Mouse (Mus musculus): Measurements from ENCODE around the gene Zdhhc18. TPM values are rescaled to one million over a fixed set of nuclear protein-coding genes. Genes with fewer than 3 reads are reported as not detected.

Zdhhc18 gene
- total RNA-seq, 2 experiments from 2014 or later, result 18.2 to 26.4 TPM

DNA sequence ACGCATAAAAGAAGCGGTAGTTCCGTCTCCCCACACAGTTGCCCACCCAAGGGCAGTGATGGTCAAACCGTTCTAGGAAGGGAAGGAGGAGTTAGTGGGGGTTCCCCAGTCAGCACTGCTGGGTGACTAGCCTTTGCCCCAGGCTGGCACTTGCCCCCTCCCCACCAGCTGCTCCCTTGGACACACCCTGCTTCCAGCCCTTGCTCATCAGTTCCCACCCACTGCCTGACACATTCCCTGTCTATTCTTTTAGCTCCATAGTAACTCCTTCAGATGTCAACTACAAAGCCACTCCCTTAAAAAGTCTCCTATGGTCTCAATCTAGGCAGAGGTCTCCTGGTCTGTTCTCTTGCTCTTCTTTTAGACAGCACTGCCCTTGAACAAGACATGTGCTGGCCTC, 36.1 kb downstream of the Zdhhc18 start:
- DNase-seq, result no peak
- intact Hi-C loops (cut with DNase I; ENCODE audit: low total_unique reads), result no loop called here

DNA sequence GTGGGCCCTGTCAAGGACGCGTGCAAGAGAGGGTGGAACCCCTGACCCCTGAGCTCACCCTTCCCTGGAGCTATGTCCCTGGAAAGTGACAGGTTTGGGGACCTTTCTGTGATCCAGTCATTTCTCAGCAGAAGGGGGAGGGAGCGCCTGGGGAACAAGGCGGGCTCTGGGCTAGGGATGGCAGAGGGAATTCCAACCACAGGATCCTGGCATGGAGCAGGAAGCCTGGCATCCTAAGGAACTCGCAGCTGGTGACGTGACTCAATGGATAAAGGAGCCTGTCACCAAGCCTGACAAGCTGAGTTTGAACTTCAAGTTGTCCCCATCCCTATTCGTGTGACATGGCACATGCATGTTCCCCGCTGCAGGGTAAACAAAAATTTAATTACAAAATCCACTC, 36.9 kb downstream of the Zdhhc18 start:
- intact Hi-C loops (cut with DNase I; ENCODE audit: low total_unique reads), result no loop called here
- no peak for DNase-seq

DNA sequence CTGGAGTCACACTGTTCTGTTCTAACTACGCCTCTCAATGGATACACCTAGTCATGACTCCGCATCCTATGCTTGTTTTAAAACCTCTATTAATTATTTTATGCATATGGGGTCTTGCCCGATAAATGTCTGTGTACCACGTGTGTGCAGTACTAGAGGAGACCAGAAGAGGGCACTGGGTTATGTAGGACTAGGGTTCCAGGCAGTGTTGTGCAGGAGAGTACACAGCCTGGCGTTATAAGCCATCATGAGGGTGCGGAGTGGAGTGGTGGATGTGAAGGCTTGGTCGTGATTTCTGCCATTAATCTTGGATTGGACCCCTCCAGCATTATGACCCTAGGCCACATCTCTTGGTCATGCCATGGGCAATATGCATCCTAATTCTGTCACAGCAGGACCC, 37.5 kb downstream of the Zdhhc18 start:
- DNase-seq, result no peak
- intact Hi-C loops (cut with DNase I; ENCODE audit: low total_unique reads), result no loop called here

DNA sequence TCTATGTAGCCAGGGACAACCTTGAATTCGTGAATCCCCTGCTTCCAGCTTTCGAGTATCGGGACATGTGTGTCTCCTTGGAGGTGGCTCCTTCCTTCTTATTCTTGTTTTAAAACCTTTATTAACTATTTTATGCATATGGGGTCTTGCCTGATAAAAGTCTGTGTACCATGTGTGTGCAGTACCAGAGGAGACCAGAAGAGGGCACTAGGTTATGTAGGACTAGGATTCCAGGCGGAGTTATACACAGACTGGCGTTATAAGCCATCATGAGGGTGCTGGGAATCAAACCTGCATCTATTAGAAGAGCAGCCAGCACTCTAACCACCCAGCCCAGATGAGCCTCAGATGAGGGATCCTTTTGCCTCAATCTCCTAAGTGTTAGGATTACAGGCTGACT, 38.1 kb downstream of the Zdhhc18 start:
- no peak for DNase-seq
- intact Hi-C loops (cut with DNase I; ENCODE audit: low total_unique reads), result no loop called here

- intact Hi-C loops (cut with DNase I; ENCODE audit: low total_unique reads), result no loop called here
These were observed 40.2 kb downstream of the Zdhhc18 start for GRCm38 (mm10) chr4:133609719-133610118.

DNA sequence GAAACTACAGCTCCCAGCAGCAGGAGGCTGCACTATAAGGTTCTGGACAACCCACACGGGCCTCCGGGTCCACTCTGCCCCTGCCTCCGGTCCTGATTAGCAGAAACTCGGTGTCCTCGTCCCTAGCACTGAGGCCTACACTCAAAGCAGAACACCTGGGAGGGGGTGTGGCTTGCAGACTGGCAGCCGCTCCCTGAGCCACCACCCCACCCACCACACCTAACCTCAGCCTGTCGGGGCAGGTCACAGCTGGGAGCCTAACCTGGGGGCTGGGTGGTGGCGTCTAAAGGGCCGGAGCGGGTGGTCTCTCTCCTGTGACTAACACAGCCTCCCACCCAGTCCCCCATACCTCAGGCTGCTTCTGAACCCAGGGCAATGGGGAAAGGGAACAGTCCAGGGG, 42.7 kb downstream of the Zdhhc18 start:
- intact Hi-C loops (cut with DNase I; ENCODE audit: low total_unique reads), result no loop called here
- no peak for DNase-seq

More at GRCm38 (mm10) chr4:133609719-133610118, 40.2 kb downstream of the Zdhhc18 start:
- DNase-seq, result peak; percentile 84

- intact Hi-C loops (cut with DNase I; ENCODE audit: low total_unique reads), result no loop called here
- no peak for DNase-seq
These were observed 44.6 kb downstream of the Zdhhc18 start for GRCm38 (mm10) chr4:133605330-133605729.

- no peak for DNase-seq
- intact Hi-C loops (cut with DNase I; ENCODE audit: low total_unique reads), result no loop called here
These were observed 45.1 kb downstream of the Zdhhc18 start for GRCm38 (mm10) chr4:133604856-133605255.

DNA sequence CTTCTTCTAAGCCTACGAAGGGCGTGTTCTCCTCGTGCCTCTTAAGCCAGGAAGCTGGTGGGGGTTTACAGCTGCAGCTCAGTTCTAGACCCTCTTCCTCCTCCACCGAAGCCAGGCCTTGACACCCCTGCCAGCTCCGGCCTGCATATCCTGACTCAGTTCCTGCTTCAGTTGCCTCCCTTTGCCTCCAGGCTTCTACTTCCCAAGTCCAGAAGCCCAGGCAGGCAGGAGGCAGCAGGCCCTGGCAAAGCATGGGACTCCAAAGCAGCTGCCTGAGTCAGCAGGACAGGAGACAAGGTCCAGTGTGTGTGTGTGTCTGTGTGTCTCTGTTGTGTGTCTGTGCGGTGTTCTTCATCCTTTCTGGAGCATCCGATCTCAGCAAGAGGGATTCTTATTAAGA, 45.8 kb downstream of the Zdhhc18 start:
- DNase-seq, result no peak
- intact Hi-C loops (cut with DNase I; ENCODE audit: low total_unique reads), result no loop called here

- intact Hi-C loops (cut with DNase I; ENCODE audit: low total_unique reads), result no loop called here
- DNase-seq, result no peak
These were observed 46.9 kb downstream of the Zdhhc18 start for GRCm38 (mm10) chr4:133603056-133603455.

GRCm38 (mm10) chr4:133601721-133602218, 48.2 kb downstream of the Zdhhc18 start, which contains the start of gene Sfn:
Gene Sfn, minus strand, starts transcription at chr4:133602168.
- intact Hi-C loops (cut with DNase I; ENCODE audit: low total_unique reads), result no loop called here
- DNase-seq, result peak; percentile 54

DNA sequence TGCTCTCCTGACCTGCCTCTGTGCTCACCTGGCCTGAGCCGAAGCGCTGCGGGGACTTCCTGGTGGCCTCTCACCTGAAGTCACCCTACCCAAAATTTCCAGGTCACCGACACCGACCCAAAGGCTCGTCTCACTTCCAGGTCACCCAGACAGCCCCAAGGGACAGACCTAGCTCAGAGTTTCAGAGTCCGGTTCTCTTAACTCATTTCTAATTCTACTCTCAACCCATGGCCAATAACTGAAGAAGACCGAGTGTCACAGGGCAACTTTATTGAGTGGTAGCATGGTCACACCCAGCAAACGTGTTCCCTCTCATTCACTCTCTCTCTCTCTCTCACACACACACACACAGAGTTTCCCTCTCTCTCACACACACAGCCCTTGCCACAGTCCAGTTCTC, 49.6 kb downstream of the Zdhhc18 start:
- intact Hi-C loops (cut with DNase I; ENCODE audit: low total_unique reads), result no loop called here
- DNase-seq, result no peak

DNA sequence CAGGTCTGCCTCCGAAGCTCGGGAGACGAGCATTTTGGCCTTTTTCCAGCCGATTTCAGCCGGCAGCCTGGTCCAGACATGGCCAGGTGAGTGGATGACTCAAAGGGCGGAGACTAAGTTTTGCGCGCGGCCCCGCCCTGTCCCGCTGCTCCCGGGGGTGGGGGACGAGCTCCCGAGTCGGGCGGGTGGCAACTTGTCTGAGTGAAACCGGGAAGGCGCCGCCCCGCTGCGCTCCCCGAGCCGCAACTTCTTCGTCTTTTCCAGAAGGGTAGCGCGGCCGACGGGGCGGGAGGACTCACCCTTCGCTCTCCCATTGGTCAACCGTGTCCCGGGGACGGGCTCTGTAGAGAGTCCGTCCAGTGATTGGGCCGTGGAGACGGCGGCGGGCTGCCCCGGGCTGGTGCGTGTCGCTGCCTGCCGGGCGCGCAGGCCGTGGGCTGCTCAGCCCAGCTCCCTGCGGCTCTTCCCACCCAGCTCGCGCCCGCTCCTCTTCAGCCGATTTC, 50.3 kb downstream of the Zdhhc18 start:
- intact Hi-C loops (cut with DNase I; ENCODE audit: low total_unique reads), result loop anchor here (5.0 kb wide), 1 partner anchor 48 kb away; no protein-coding TSS in a partner anchor

GRCm38 (mm10) chr4:133599116-133599515, 50.8 kb downstream of the Zdhhc18 start:
- intact Hi-C loops (cut with DNase I; ENCODE audit: low total_unique reads), result loop anchor here (5.0 kb wide), 1 partner anchor 48 kb away; no protein-coding TSS in a partner anchor
- DNase-seq, result no peak

More for the DNA sequence above, 50.3 kb downstream of the Zdhhc18 start:
- DNase-seq, result peak; percentile 92

GRCm38 (mm10) chr4:133598616-133599015, 51.3 kb downstream of the Zdhhc18 start:
- intact Hi-C loops (cut with DNase I; ENCODE audit: low total_unique reads), result loop anchor here (5.0 kb wide), 1 partner anchor 49 kb away; no protein-coding TSS in a partner anchor
- no peak for DNase-seq

DNA sequence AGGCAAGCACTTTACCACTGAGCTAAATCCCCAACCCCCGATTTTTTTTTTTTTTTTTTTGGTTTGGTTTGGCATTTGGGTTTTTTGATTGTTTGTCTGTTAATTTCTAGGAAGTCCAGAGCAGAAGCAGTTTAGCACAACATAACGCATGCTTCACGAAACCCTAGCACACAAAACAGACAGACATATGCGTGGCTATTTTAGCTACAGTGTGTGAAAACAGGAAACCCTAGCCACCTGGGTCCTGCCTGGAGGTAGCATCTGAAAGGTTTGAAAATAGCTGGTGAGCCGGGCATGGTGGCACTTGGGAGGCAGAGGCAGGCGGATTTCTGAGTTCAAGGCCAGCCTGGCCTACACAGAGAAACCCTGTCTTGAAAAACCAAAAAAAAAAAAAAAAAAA, 53.9 kb downstream of the Zdhhc18 start:
- no peak for DNase-seq
- intact Hi-C loops (cut with DNase I; ENCODE audit: low total_unique reads), result loop anchor here (5.0 kb wide), 1 partner anchor 51 kb away; no protein-coding TSS in a partner anchor

- intact Hi-C loops (cut with DNase I; ENCODE audit: low total_unique reads), result loop anchor here (5.0 kb wide), 1 partner anchor 52 kb away; no protein-coding TSS in a partner anchor
- DNase-seq, result no peak
These were observed 54.4 kb downstream of the Zdhhc18 start for GRCm38 (mm10) chr4:133595538-133595937.

- intact Hi-C loops (cut with DNase I; ENCODE audit: low total_unique reads), result loop anchor here (5.0 kb wide), 1 partner anchor 240 kb away; no protein-coding TSS in a partner anchor
These were observed 57.4 kb downstream of the Zdhhc18 start for GRCm38 (mm10) chr4:133592570-133592969.

GRCm38 (mm10) chr4:133584059-133584951, 65.6 kb downstream of the Zdhhc18 start, which contains the start of gene Gpn2:
Gene Gpn2, plus strand, starts transcription at chr4:133584362.
- DNase-seq, result peak; percentile 85
- intact Hi-C loops (cut with DNase I; ENCODE audit: low total_unique reads), result no loop called here

More at GRCm38 (mm10) chr4:133592570-133592969, 57.4 kb downstream of the Zdhhc18 start:
- DNase-seq, result peak; percentile 45

GRCm38 (mm10) chr4:133583690-133584058, 66.3 kb downstream of the Zdhhc18 start:
- no peak for DNase-seq
- intact Hi-C loops (cut with DNase I; ENCODE audit: low total_unique reads), result no loop called here
